In genomic region chr1:184118586-184118985, GRCm38 (mm10) we compare ENCODE assay signal across 23 mouse cellular contexts.
"Had no signal": no experiment of that assay in that cellular context is flagged by ENCODE, and none has a peak within 500 bp of the region (broad histone marks: within the 10 kb centered on the region; RNA-seq: fewer than 3 reads in every experiment).

No protein-coding gene starts in this region.

- H3K9ac ChIP-seq: limb, embryonic 13.5 days; liver, embryonic 12.5 days; liver, embryonic 15.5 days; lung, embryonic 15.5 days; neural tube, embryonic 12.5 days; neural tube, embryonic 15.5 days; stomach, embryonic 15.5 days had no signal

- H3K4me1 ChIP-seq: limb, embryonic 10.5 days; liver, embryonic 12.5 days; liver, embryonic 15.5 days; lung, embryonic 15.5 days; midbrain, embryonic 10.5 days; neural tube, embryonic 12.5 days; neural tube, embryonic 15.5 days; stomach, embryonic 15.5 days had no signal

- H3K9me3 ChIP-seq: limb, embryonic 10.5 days; limb, embryonic 13.5 days; liver, embryonic 12.5 days; liver, embryonic 15.5 days; lung, embryonic 15.5 days; megakaryocyte, embryonic 14.5 days; midbrain, embryonic 10.5 days; neural tube, embryonic 12.5 days; neural tube, embryonic 15.5 days; stomach, embryonic 15.5 days had no signal

- H3K36me3 ChIP-seq: limb, embryonic 10.5 days; limb, embryonic 13.5 days; liver, embryonic 12.5 days; liver, embryonic 15.5 days; lung, embryonic 15.5 days; midbrain, embryonic 10.5 days; neural tube, embryonic 12.5 days; neural tube, embryonic 15.5 days; stomach, embryonic 15.5 days had no signal

- DNase-seq: kidney, adult 2 months; kidney, postnatal 25 days; layer of hippocampus, adult 9-11 months; liver; lung, adult 18-20 months; lung, postnatal 36 days; midbrain, embryonic 14.5 days; right cerebral cortex, adult 18-20 months; right cerebral cortex, postnatal 14 days; right cerebral cortex, postnatal 4 days; spleen, adult 18-20 months had no signal

- ATAC-seq: liver, embryonic 12.5 days had no signal

- H3K27me3 ChIP-seq: limb, embryonic 13.5 days; liver, embryonic 12.5 days; liver, embryonic 15.5 days; lung, embryonic 15.5 days; neural tube, embryonic 12.5 days; neural tube, embryonic 15.5 days; stomach, embryonic 15.5 days had no signal

- H3K4me2 ChIP-seq: limb, embryonic 13.5 days; liver, embryonic 12.5 days; liver, embryonic 15.5 days; lung, embryonic 15.5 days; neural tube, embryonic 12.5 days; neural tube, embryonic 15.5 days; stomach, embryonic 15.5 days had no signal

- H3K4me3 ChIP-seq: layer of hippocampus, adult 2 months; limb, embryonic 10.5 days; limb, embryonic 13.5 days; liver, embryonic 12.5 days; liver, embryonic 15.5 days; lung, embryonic 15.5 days; megakaryocyte, embryonic 14.5 days; midbrain, embryonic 10.5 days; neural tube, embryonic 12.5 days; neural tube, embryonic 15.5 days; stomach, embryonic 15.5 days had no signal

- H3K27ac ChIP-seq: kidney, postnatal 0 days; layer of hippocampus, adult 2 months; limb, embryonic 10.5 days; limb, embryonic 13.5 days; liver, embryonic 12.5 days; liver, embryonic 15.5 days; lung, embryonic 15.5 days; midbrain, embryonic 10.5 days; neural tube, embryonic 12.5 days; neural tube, embryonic 15.5 days; stomach, embryonic 15.5 days had no signal
